Mouse (Mus musculus): ENCODE measurements around the gene Dcaf11. TPM values are rescaled to one million over a fixed set of nuclear protein-coding genes. Genes with fewer than 3 reads are reported as not detected.

Gene Dcaf11
- polyA plus RNA-seq, 1 experiment from 2014 or later: 90.2 TPM

DNA sequence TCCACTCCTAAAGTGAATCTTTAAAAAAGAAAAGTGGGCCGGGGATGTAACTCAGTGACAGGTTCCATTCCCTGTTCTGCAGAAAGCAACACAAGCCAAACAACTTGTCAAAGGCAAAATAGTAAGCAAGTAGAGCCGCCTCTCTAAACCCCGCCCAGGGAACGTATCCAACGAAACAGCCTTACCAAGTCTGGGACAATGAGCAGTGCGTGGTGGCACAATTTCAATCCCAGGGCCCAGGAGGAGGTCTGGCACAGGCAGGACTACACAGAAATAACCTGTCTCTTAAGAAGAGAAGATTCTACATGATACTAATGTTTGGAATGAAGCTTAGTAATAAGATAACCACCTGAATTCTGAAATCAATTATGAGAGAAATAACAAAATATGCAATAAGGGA, 9.6 kb upstream of the Dcaf11 start:
- ATAC-seq (ENCODE audit: low FRiP score, low TSS enrichment): no peak
- Histone ChIP-seq H3K4me1 (ENCODE audit: control insufficient read depth, insufficient read depth, low read length) (no peaks in the 10 kb centered on the region), H3K9ac (ENCODE audit: low read depth, low read length) (no peak overlapping the region), H3K27me3 (ENCODE audit: control insufficient read depth, insufficient read depth, low read length) (no peaks in the 10 kb centered on the region), H3K4me3 (ENCODE audit: low read length) (no peak overlapping the region), H3K36me3 (ENCODE audit: control insufficient read depth, insufficient read depth, low read length) (peaks cover 52% of the 10 kb centered on the region), H3K4me2 (replicated peaks; ENCODE audit: low read depth, low read length) (no peak overlapping the region), H3K27ac (ENCODE audit: low read depth, low read length) (no peak overlapping the region), H3K9me3 (ENCODE audit: control insufficient read depth, low read length) (no peaks in the 10 kb centered on the region)
- WGBS: 89% methylated on average over 6 of the region's 6 CpGs

DNA sequence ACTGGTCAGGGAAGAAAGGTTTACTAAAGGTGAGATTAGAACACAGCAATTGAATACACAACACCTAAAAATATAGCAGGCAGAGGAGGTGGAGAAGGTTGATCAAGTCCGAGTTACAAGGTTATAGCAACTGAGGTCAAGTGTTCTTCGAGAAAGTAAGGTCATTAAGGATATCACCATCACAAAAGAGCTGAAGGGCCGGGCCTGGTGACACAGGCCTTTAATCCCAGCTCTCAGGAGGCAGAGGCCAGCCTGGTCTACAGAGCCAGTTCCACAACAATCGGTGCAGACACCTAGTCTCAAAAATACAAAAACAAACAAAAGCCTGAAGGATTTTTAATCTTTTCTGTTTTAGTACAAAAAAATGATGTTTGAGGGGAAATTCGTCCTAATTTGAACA, 8.5 kb upstream of the Dcaf11 start:
- WGBS: 64% methylated on average over 5 of the region's 5 CpGs
- no peak for ATAC-seq (ENCODE audit: low FRiP score, low TSS enrichment)

DNA sequence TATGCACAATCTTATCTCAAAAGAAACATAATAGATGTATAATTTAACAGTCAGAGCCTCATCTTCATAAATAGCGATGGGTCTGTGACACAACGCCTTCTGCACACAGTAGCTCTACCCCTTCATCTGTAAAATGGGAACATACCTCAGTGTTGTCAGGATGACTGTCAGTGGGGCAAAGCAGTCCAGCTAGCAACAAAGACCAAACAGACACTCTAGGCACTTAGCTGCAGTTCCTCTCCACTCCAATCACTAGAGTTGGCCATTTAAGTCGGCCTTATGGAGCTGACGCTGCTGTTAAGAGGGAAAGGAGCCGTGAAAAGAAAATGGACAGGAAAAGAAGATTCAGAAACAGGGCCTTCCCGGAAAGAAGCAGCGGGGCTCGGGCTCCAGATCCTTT, 8.0 kb upstream of the Dcaf11 start:
- Histone ChIP-seq H3K4me3 (ENCODE audit: low read length) (no peak overlapping the region), H3K9me3 (ENCODE audit: control insufficient read depth, low read length) (no peaks in the 10 kb centered on the region), H3K36me3 (ENCODE audit: control insufficient read depth, insufficient read depth, low read length) (peaks cover 35% of the 10 kb centered on the region), H3K27me3 (ENCODE audit: control insufficient read depth, insufficient read depth, low read length) (no peaks in the 10 kb centered on the region), H3K4me2 (replicated peaks; ENCODE audit: low read depth, low read length) (no peak overlapping the region), H3K27ac (ENCODE audit: low read depth, low read length) (no peak overlapping the region), H3K4me1 (ENCODE audit: control insufficient read depth, insufficient read depth, low read length) (no peaks in the 10 kb centered on the region), H3K9ac (ENCODE audit: low read depth, low read length) (no peak overlapping the region)
- ATAC-seq (ENCODE audit: low FRiP score, low TSS enrichment): no peak
- 92% methylated on average over 8 of the region's 8 CpGs for WGBS

More for the DNA sequence above, 8.5 kb upstream of the Dcaf11 start:
- Histone ChIP-seq H3K4me3 (ENCODE audit: low read length) (no peak overlapping the region), H3K36me3 (ENCODE audit: control insufficient read depth, insufficient read depth, low read length) (peaks cover 40% of the 10 kb centered on the region), H3K9ac (ENCODE audit: low read depth, low read length) (no peak overlapping the region), H3K4me1 (ENCODE audit: control insufficient read depth, insufficient read depth, low read length) (no peaks in the 10 kb centered on the region), H3K27ac (ENCODE audit: low read depth, low read length) (no peak overlapping the region), H3K27me3 (ENCODE audit: control insufficient read depth, insufficient read depth, low read length) (no peaks in the 10 kb centered on the region), H3K9me3 (ENCODE audit: control insufficient read depth, low read length) (no peaks in the 10 kb centered on the region), H3K4me2 (replicated peaks; ENCODE audit: low read depth, low read length) (no peak overlapping the region)

DNA sequence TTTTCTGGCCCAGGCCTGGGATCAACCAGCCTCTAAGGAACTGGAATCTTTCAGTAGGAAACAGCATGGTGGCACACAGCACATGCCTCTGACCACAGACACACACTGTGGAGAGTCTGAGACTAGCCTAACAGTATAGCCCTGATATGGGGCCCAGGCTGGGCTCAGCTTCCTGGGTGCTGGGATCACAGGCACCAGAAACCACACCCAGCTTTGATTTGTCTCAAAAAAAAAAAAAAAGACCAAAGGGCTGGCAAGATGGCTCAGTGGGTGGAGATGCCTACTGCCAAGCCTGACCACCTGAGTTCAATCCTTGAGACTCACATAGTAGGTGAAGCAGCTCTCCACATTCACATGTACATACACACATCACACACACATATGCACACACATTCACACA, 5.2 kb upstream of the Dcaf11 start:
- no peaks in the 10 kb centered on the region for H3K27me3 ChIP-seq (ENCODE audit: control insufficient read depth, insufficient read depth, low read length)
- H3K9ac ChIP-seq (ENCODE audit: low read depth, low read length): no peak overlapping the region
- H3K9me3 ChIP-seq (ENCODE audit: control insufficient read depth, low read length): no peaks in the 10 kb centered on the region
- ATAC-seq (ENCODE audit: low FRiP score, low TSS enrichment): no peak
- H3K4me2 ChIP-seq (replicated peaks; ENCODE audit: low read depth, low read length): no peak overlapping the region
- peaks cover 7% of the 10 kb centered on the region for H3K36me3 ChIP-seq (ENCODE audit: control insufficient read depth, insufficient read depth, low read length)
- no peak overlapping the region for H3K27ac ChIP-seq (ENCODE audit: low read depth, low read length)
- no peaks in the 10 kb centered on the region; the same call in 1 of the 2 replicates for H3K4me1 ChIP-seq (ENCODE audit: control insufficient read depth, insufficient read depth, low read length)
- H3K4me3 ChIP-seq (ENCODE audit: low read length): no peak overlapping the region

DNA sequence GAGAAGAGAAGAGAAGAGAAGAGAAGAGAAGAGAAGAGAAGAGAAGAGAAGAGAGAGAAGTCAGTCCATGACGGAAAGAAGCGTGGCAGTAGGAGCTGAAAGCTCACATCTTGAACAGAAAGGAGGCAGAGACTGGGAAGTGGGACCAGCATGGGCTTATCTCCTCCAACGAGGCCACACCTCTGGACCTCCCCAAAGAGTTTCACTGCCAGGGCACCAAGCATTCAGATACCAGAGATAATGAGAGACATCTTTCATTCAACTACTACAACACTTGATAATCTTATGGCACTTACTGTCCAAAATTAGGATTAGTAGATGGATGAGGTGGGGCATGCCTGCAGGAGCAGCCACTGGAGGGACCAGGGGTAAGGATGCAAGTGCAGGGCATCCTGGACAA, 4.0 kb upstream of the Dcaf11 start:
- Histone ChIP-seq H3K4me3 (ENCODE audit: low read length) (no peak overlapping the region), H3K4me1 (ENCODE audit: control insufficient read depth, insufficient read depth, low read length) (no peaks in the 10 kb centered on the region; the same call in 1 of the 2 replicates), H3K9ac (ENCODE audit: low read depth, low read length) (no peak overlapping the region), H3K4me2 (replicated peaks; ENCODE audit: low read depth, low read length) (no peak overlapping the region), H3K36me3 (ENCODE audit: control insufficient read depth, insufficient read depth, low read length) (no peaks in the 10 kb centered on the region), H3K27me3 (ENCODE audit: control insufficient read depth, insufficient read depth, low read length) (no peaks in the 10 kb centered on the region), H3K9me3 (ENCODE audit: control insufficient read depth, low read length) (no peaks in the 10 kb centered on the region), H3K27ac (ENCODE audit: low read depth, low read length) (no peak overlapping the region)
- ATAC-seq (ENCODE audit: low FRiP score, low TSS enrichment): no peak
- WGBS: 89% methylated on average over 3 of the region's 3 CpGs

DNA sequence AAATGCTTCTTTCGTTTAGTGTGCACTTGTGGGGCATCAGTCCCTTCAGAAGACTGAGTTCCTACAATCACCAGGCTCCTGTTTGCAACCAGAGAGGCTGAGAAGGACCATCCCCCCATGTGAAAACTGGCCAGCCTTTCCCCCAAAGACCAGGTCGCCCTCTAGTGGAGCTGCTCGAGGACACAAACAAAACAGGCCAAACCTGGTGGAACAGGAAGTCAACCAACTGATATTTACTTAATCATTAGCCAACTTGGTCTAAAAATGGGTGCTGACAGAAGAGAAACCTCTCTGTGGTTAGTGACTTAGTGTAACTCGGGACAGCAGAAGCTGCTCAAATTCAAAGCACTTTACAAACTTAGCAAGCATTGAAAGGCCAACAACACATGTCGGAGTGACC, 2.8 kb upstream of the Dcaf11 start:
- no peaks in the 10 kb centered on the region for H3K36me3 ChIP-seq (ENCODE audit: control insufficient read depth, insufficient read depth, low read length)
- ATAC-seq (ENCODE audit: low FRiP score, low TSS enrichment): no peak

DNA sequence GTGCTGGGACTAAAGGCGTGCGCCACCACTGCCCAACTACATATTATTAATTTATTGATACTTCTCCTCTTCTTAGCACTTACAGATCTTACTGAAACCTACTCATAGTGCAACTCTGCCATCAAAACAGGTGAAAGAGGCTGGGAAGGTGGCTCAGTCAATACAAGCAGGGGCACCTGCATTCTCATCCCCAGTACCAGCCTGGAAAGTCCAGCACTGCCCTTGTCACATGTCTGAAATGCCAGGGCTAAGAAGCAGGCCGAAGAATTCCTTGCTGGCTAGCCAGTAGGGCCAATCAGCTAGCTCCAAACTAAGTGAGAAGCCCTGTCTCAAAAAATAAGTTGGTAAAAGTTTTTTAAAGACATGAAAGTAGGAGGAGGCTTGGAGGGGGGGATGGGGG, 2.2 kb upstream of the Dcaf11 start:
- ATAC-seq (ENCODE audit: low FRiP score, low TSS enrichment): no peak
- H3K4me3 ChIP-seq (ENCODE audit: low read length): no peak overlapping the region
- H3K36me3 ChIP-seq (ENCODE audit: control insufficient read depth, insufficient read depth, low read length): no peaks in the 10 kb centered on the region; the same call in 1 of the 2 replicates
- H3K27me3 ChIP-seq (ENCODE audit: control insufficient read depth, insufficient read depth, low read length): no peaks in the 10 kb centered on the region
- H3K9me3 ChIP-seq (ENCODE audit: control insufficient read depth, low read length): no peaks in the 10 kb centered on the region
- no peak overlapping the region for H3K4me2 ChIP-seq (replicated peaks; ENCODE audit: low read depth, low read length)
- H3K9ac ChIP-seq (ENCODE audit: low read depth, low read length): no peak overlapping the region; the same call in 1 of the 2 replicates
- H3K27ac ChIP-seq (ENCODE audit: low read depth, low read length): peak overlapping the region; percentile 66; the same call in 1 of the 2 replicates
- H3K4me1 ChIP-seq (ENCODE audit: control insufficient read depth, insufficient read depth, low read length): peaks cover 6% of the 10 kb centered on the region; the same call in 1 of the 2 replicates
- 88% methylated on average over 3 of the region's 3 CpGs for WGBS

More for the DNA sequence above, 2.8 kb upstream of the Dcaf11 start:
- Histone ChIP-seq H3K27me3 (ENCODE audit: control insufficient read depth, insufficient read depth, low read length) (no peaks in the 10 kb centered on the region), H3K4me1 (ENCODE audit: control insufficient read depth, insufficient read depth, low read length) (peaks cover 5% of the 10 kb centered on the region; the same call in 1 of the 2 replicates), H3K4me3 (ENCODE audit: low read length) (no peak overlapping the region), H3K9me3 (ENCODE audit: control insufficient read depth, low read length) (no peaks in the 10 kb centered on the region), H3K4me2 (replicated peaks; ENCODE audit: low read depth, low read length) (no peak overlapping the region; the same call in 1 of the 2 replicates), H3K27ac (ENCODE audit: low read depth, low read length) (peak overlapping the region; percentile 66; the same call in 1 of the 2 replicates), H3K9ac (ENCODE audit: low read depth, low read length) (no peak overlapping the region)
- WGBS: 25% methylated on average over 5 of the region's 5 CpGs

DNA sequence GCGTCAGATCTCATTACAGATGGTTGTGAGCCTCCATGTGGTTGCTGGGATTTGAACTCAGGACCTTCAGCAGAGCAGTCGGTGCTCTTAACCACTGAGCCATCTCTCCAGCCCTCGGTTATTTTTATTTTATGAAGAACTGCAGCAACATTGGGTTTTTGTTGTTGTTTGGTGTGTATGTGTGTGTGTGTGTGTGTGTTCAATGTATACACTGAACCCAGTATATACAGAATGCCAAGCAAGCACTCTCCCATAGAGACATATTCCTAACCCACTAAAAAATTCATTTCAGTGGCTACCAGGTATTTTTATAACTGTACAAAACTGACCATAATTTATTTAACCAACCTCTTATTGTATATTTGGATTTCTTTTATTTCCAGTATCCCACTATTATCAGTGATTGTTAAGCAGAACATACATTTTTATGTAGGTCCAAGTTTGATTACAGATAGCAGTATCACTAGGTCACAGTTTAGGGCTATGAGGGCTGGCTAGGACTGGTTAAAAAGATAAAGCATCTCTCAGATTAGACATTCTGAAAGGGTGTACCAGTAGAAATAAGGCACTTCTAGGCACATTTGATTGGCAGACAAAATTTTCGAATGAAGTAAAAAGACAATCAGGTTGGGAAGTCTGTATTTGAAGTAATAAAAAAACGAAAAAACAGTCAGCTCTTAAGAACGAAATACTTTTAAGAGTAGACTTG, 912 bp upstream of the Dcaf11 start:
- H3K9ac ChIP-seq (ENCODE audit: low read depth, low read length): peak overlapping the region; percentile 74; the same call in 1 of the 2 replicates
- H3K4me3 ChIP-seq (ENCODE audit: low read length): peak overlapping the region; percentile 61; the same call in 1 of the 2 replicates
- 57% methylated on average over 6 of the region's 6 CpGs for WGBS
- H3K4me1 ChIP-seq (ENCODE audit: control insufficient read depth, insufficient read depth, low read length): peaks cover 6% of the 10 kb centered on the region; the same call in 1 of the 2 replicates
- peaks cover 9% of the 10 kb centered on the region for H3K36me3 ChIP-seq (ENCODE audit: control insufficient read depth, insufficient read depth, low read length)
- no peak for ATAC-seq (ENCODE audit: low FRiP score, low TSS enrichment)
- peak overlapping the region; percentile 83 for H3K4me2 ChIP-seq (replicated peaks; ENCODE audit: low read depth, low read length)
- H3K9me3 ChIP-seq (ENCODE audit: control insufficient read depth, low read length): no peaks in the 10 kb centered on the region
- H3K27ac ChIP-seq (ENCODE audit: low read depth, low read length): peak overlapping the region; percentile 98; the same call in 1 of the 2 replicates
- H3K27me3 ChIP-seq (ENCODE audit: control insufficient read depth, insufficient read depth, low read length): no peaks in the 10 kb centered on the region

Data from kidney, embryonic 14.5 days (tissue).